Mouse (Mus musculus) myocyte (in vitro differentiated cells): ENCODE measurements at regions not wholly inside any gene's neighbourhood (a gene's known extent, or its start where the extent isn't known, plus 50 kb on each side); places are given as distances from the start of the nearest gene placed in this dataset.

ENCODE experiments used
- CEBPB ChIP-seq: IDR thresholded peaks from 2 replicates; pipeline ENCODE4 v1.6.1; 2011; ENCODE audit warnings: mild to moderate bottlenecking, moderate library complexity; ENCODE audit not compliant: poor library complexity, insufficient read depth, severe bottlenecking
- E2F4 ChIP-seq: IDR thresholded peaks from one replicate; pipeline ENCODE4 v1.6.1; 2011; ENCODE audit warnings: mild to moderate bottlenecking, control low read depth, moderate library complexity; ENCODE audit not compliant: insufficient read depth
- MAX ChIP-seq: IDR thresholded peaks from one replicate; pipeline ENCODE4 v1.6.1; 2011; ENCODE audit warnings: low read depth, mild to moderate bottlenecking, control low read depth
- MYOD1 ChIP-seq, 3 experiments: IDR thresholded peaks; one replicate each; pipeline ENCODE4 v1.6.1; 2011; ENCODE audit warnings: control low read depth in 2 of 3, low read depth in 2 of 3, mild to moderate bottlenecking in 2 of 3, moderate library complexity in 1 of 3; ENCODE audit not compliant: insufficient read length in 2 of 3, control insufficient read depth in 1 of 3
- MYOG ChIP-seq, 3 experiments: IDR thresholded peaks; one replicate each; pipeline ENCODE4 v1.6.1; 2011; ENCODE audit warnings: control low read depth in 2 of 3, low read depth in 2 of 3, mild to moderate bottlenecking in 2 of 3; ENCODE audit not compliant: insufficient read length in 2 of 3, control insufficient read depth in 1 of 3, insufficient read depth in 1 of 3
- POLR2A ChIP-seq: IDR thresholded peaks from one replicate; pipeline ENCODE4 v1.6.1; 2011; ENCODE audit warnings: low read depth, mild to moderate bottlenecking, control low read depth, moderate library complexity; ENCODE audit not compliant: insufficient read length
- POLR2AphosphoS2 ChIP-seq: IDR thresholded peaks from one replicate; pipeline ENCODE4 v1.6.1; 2011; ENCODE audit warnings: low read depth, control low read depth; ENCODE audit not compliant: insufficient read length
- REST ChIP-seq: IDR thresholded peaks from one replicate; pipeline ENCODE4 v1.6.1; 2011; ENCODE audit warnings: mild to moderate bottlenecking, control low read depth, moderate library complexity; ENCODE audit not compliant: insufficient read depth, insufficient read length
- SRF ChIP-seq: IDR thresholded peaks from one replicate; pipeline ENCODE4 v1.6.1; 2011; ENCODE audit warnings: low read depth; ENCODE audit not compliant: control insufficient read depth, insufficient read length
- TCF12 ChIP-seq: IDR thresholded peaks from one replicate; pipeline ENCODE4 v1.6.1; 2011; ENCODE audit warnings: mild to moderate bottlenecking, control low read depth; ENCODE audit not compliant: poor library complexity, insufficient read depth, severe bottlenecking
- TCF3 ChIP-seq: IDR thresholded peaks from one replicate; pipeline ENCODE4 v1.6.1; 2011; ENCODE audit warnings: low read depth, control low read depth; ENCODE audit not compliant: insufficient read length
- USF1 ChIP-seq: IDR thresholded peaks from one replicate; pipeline ENCODE4 v1.6.1; 2011; ENCODE audit warnings: low read depth, mild to moderate bottlenecking, control low read depth, moderate library complexity

DNA sequence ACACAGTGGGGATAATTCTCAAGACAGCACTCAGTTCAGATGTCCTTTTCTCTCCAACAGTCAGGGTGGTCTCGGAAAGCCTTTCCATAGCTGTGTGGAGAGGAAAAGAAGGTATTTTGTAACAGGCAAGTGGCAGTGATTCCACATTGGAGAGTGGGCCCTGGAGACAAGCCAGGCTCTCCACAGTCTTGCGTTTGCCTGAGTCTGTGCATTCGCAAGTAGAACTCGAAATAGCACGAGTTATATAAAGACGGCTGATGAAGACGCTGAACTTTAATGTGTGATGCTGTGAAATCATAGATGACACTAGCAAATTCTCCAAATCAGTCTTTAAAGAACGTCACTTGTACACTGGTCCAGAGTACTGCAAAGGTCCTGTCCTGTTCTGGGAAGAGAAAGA is 244.6 kb downstream of the Hivep2 start:
- TF ChIP-seq USF1 (no peak), MAX (no peak), CEBPB (no peak), E2F4 (no peak), MYOD1 (IDR thresholded peaks at IDR 0.05; ENCODE audit: control insufficient read depth in 1 of 3, insufficient read length in 2 of 3, low read depth in 2 of 3) (no peak), REST (no peak), POLR2A (no peak), TCF12 (no peak), MYOG (IDR thresholded peaks at IDR 0.05; ENCODE audit: control insufficient read depth in 1 of 3, insufficient read depth in 1 of 3, insufficient read length in 2 of 3, low read depth in 2 of 3) (no peak), POLR2AphosphoS2 (no peak), SRF (no peak), TCF3 (no peak)
